Mouse (Mus musculus): ENCODE data around the gene Tada1.

Tada1 gene

DNA sequence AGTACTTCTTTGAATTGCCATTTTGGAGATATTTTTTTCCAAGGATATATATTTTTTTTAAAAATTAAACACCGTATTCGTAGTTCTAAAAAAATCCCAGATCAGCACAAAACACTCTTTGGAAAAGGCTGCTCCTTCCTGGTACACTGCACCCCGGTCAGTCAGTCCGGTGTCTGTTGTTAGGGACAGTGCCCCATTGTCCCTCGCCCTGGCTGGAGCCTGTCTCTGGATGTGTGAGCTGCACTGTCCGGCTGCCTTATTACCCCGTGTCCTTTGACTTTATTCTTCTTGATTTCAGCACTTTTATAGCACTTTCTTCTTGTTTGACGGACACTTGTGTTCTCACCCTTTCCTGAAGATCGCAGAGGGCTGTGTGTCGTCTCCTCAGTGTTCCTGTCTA, 5.7 kb downstream of the Tada1 start:
- DNase-seq (ENCODE audit: low spot score in 2 of 2), result no peak

DNA sequence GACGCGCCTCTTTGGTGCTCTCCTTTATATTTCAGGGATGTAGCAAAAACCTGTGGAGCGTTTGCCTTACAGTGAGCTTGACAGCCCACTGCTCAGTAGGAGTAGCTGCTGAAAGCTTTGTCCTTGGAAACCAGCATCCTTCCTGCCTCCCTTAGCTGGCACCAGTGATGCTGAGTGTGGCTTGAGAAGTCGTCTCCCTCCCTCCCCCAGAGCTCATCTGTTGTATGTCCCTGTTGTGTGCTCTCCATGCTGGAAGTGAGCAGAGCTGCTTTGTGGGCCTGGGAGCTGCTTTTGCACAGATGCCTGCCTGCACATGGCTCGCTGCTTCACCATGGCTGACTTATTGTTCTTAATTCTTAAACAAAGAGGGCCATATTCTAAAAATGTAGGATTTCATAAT, 6.5 kb downstream of the Tada1 start:
- no peak for DNase-seq (ENCODE audit: low spot score in 2 of 2)

GRCm38 (mm10) chr1:166388511-166388910, 9.6 kb downstream of the Tada1 start:
- DNase-seq (ENCODE audit: low spot score in 2 of 2), result no peak

- no peak for DNase-seq (ENCODE audit: low spot score in 2 of 2)
These were observed 10.7 kb downstream of the Tada1 start for GRCm38 (mm10) chr1:166389406-166390125.

GRCm38 (mm10) chr1:166391671-166392070, 12.8 kb downstream of the Tada1 start:
- no peak for DNase-seq (ENCODE audit: low spot score in 2 of 2)

GRCm38 (mm10) chr1:166394770-166395169, 15.9 kb downstream of the Tada1 start:
- no peak for DNase-seq (ENCODE audit: low spot score in 2 of 2)

DNA sequence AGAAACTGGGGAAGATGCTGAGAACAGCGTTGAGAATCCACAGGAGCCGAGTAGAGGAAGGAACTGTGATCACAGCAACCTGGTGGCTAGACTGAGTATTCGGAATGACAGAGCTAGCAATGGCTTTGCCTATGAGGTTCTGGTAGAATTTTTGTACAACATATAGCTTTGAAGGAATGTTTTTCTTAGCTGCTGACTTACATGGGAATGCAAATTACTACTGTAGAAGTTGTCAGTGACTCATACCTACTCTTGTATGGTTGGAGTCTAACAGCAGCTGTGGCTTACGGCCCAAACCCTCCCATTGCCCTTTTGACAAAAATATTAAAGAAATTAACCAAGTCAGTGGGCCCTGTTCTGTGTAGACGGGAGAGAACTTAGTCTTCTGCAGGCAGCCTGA, 16.8 kb downstream of the Tada1 start:
- no peak for DNase-seq (ENCODE audit: low spot score in 2 of 2)

DNA sequence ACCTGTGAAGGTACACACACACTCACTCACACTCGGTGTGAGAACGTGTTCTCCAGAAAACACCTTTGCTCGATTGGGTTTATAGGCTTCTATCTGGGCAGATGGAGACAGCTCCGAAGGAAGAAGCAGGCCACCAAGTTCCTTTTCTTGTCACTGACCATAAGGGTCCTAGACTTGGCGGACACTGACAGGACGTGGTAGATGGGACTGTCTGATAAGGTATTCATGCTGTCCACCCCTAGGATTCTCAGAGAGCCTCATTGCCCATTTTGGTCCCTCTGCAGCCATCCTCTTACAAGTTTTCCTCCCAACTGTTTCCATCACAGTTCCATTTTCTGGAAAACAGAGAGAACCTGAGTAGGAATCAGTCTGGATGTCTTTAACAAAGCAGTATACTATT, 17.5 kb downstream of the Tada1 start:
- no peak for DNase-seq (ENCODE audit: low spot score in 2 of 2)

DNA sequence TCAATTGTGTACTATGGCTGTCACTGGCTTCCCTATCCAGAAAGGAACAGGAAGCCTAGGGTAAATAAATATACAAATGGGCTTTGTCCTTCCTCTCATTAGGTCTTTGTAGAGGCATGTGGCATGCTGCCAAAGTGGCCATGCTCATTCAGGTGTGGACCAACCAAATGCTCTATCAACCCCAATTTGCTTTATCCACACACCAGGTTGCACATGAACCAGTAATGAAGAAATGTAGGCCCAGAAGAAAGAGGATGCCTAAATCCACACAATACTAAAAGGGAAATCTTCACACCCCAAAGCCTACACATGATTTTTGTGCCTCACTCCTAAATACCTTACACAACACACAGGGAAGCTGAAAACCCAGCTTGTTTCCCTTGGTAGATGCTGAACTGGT, 22.6 kb downstream of the Tada1 start:
- DNase-seq (ENCODE audit: low spot score in 2 of 2), result no peak

GRCm38 (mm10) chr1:166402003-166402402, 23.1 kb downstream of the Tada1 start:
- DNase-seq (ENCODE audit: low spot score in 2 of 2), result no peak

DNA sequence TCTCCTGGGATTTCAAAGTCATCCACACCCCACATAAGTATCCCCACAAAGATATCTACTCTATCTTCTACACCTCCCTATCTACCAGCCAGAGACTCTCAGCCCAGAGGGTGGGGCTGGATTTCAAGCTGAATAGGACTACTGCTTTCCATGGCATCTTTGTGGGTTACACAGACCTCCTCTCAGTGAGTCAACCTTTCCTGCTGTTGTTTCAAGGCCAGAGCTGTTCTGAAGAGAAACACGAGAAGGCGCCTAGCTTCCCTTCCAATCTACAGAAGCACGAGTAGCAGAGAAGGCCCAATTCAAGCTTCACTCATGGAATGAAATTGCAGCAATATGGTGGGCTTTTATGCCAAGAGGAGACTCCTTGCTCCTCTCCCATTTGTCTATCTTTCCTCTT, 24.9 kb downstream of the Tada1 start:
- no peak for DNase-seq (ENCODE audit: low spot score in 2 of 2)

GRCm38 (mm10) chr1:166409177-166409700, 30.3 kb downstream of the Tada1 start:
- DNase-seq (ENCODE audit: low spot score in 2 of 2), result peak in 1 of 2 experiments; percentile 29

DNA sequence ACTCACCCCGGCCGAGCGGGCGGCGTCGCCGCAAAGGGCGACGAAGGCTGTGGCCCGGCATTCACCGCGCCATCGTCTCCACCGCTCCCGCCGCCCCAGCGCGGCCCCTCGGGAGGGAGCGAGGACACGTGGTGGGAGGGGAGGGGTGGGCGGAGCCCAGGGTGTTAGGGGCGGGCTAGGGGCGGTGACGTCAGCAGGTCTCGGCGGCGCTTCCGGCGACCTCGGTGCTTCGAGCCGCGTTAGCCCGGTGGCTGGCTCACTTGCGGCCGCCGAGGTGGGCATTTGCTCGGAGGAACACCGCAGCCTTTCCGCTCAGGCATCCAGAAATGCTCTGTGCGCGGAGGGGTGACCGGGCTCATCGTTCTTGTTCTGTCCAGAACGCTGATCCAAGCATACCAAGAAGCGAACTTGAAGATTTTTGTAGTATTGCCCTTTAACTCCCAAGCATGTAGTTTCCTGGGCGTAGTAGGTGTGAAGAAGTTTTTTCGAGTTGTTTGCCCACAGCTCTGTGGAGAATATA, 30.9 kb downstream of the Tada1 start, which contains the start of gene Pogk:
TSS of gene Pogk (minus strand) at position 163 of the 520 bp plus-strand sequence.
- peak; percentile 73 to 78 for DNase-seq (ENCODE audit: low spot score in 2 of 2)

DNA sequence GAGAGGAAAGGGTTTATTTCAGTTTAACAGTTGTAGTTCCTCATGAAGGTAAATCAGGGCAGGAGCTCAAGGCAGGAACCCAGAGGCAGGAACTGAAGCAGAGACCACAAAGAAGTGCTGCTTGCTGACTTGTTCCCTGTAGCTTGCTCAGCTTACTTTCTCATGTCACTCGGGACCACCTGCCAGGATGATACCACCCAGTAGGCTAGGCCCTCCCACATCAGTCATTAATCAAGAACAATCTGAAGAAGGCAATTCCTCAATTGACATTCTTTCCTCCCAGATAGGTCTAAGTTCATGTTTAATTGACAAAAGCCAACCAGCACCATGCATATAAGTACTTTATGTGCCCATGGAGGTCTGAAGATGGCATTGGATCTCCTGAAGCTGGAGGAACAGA, 32.6 kb downstream of the Tada1 start:
- DNase-seq (ENCODE audit: low spot score in 2 of 2), result no peak

GRCm38 (mm10) chr1:166412266-166412665, 33.4 kb downstream of the Tada1 start:
- no peak for DNase-seq (ENCODE audit: low spot score in 2 of 2)

DNA sequence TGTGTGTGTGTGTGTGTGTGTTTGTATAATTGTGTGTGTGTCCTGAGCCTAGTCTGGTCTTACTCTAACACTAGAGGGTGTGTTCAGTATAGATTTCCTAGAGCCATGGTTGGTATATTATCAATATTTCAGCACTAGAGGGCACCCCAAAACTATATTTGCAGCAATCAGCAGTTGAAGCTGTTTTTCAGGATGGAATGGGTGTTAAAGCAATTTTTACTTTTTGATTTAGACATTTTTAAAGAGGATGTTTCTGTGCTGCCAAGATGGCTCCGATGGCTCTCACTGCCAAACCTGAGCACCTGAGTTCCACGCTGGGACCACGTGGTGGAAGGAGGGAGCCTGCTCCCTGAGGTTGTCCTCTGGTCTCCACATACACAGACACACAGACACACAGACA, 50.2 kb downstream of the Tada1 start:
- DNase-seq (ENCODE audit: low spot score in 2 of 2), result no peak

DNA sequence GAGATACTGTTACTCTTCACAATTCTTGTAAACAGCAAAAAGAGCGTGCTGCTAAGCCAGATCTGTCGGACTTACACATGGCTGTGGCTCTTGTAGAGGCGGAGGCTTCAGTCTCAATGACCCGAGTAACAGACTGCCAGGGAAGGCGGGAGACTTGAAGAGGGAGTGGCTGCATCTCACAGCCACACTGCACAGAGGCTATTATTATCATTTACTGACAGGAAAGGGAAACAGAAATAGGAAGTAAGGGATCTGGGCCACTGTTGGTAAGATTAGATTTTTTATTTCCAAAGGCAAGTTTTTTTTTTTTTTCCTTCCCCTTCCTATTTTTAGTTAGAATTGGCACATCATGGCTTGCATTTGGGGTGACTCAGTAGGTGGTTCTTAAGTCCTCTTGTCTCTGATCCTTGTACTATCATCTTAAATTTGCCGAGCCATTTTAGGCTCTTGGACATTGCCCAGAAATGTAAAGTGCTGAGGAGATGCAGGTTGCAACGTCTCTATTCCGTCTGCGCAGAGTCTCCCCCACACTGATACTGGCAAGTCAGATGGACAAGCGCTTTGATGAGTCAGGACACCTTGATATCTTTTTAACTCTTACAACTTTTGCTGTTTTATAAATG, 51.0 kb downstream of the Tada1 start:
- no peak for DNase-seq (ENCODE audit: low spot score in 2 of 2)

GRCm38 (mm10) chr1:166439426-166439825, 60.5 kb downstream of the Tada1 start:
- no peak for DNase-seq (ENCODE audit: low spot score in 2 of 2)

DNA sequence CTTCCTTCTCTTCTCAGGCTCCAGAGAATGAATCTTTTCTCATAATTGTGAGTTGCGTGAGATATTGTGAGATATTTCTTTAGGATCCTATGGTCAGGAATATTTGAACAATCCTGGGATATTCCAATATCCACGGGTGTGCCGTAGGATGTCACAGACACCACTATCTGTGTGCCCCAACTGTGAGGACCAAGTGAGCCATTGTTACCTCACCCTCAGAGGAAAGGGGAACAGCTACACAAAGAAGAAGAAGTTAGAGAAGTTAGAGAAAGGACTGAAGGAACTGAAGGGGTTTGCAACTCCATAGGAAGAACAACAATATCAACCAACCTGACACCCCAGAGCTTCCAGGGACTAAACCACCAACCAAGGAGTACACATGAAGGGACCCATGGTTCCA, 63.1 kb downstream of the Tada1 start:
- no peak for DNase-seq (ENCODE audit: low spot score in 2 of 2)
